Mouse (Mus musculus) ES-E14 (cell line): ENCODE measurements at regions not wholly inside any gene's neighbourhood (a gene's known extent, or its start where the extent isn't known, plus 50 kb on each side); places are given as distances from the start of the nearest gene placed in this dataset.

Experiments
- DNase-seq: peaks from one replicate; pipeline ENCODE4 v3.0.0-alpha.2; 2013; ENCODE audit warnings: low read depth, low spot score
- H3K27ac ChIP-seq: 2 replicates; pipeline ENCODE4 v1.5.1; 2012; ENCODE audit warnings: low read depth, mild to moderate bottlenecking, low read length, moderate library complexity, mixed read lengths; ENCODE audit not compliant: poor library complexity, insufficient read depth, severe bottlenecking
- H3K36me3 ChIP-seq: 2 replicates; pipeline ENCODE4 v1.6.1; 2012; ENCODE audit warnings: mild to moderate bottlenecking, low read length, moderate library complexity, mixed read lengths; ENCODE audit not compliant: control insufficient read depth, poor library complexity, insufficient read depth, severe bottlenecking
- H3K4me1 ChIP-seq, 2 experiments: fragments of 150-350 bp in 1 of 2; sonication (generic) in 1 of 2; 2 replicates each; pipeline ENCODE4 v1.6.1; 2012; ENCODE audit warnings: low read length in 2 of 2, mild to moderate bottlenecking in 1 of 2, mixed read lengths in 1 of 2; ENCODE audit not compliant: control insufficient read depth in 2 of 2, insufficient read depth in 2 of 2, poor library complexity in 1 of 2
- H3K4me3 ChIP-seq, 2 experiments: fragments of 150-350 bp in 1 of 2; sonication (generic) in 1 of 2; 2 replicates each; pipeline ENCODE4 v1.5.1; 2012; ENCODE audit warnings: low read length in 2 of 2, low read depth in 1 of 2, mild to moderate bottlenecking in 1 of 2, mixed read lengths in 1 of 2; ENCODE audit not compliant: insufficient read depth in 1 of 2, poor library complexity in 1 of 2, severe bottlenecking in 1 of 2
- H3K9ac ChIP-seq: 2 replicates; pipeline ENCODE4 v1.6.1; 2012; ENCODE audit warnings: low read depth, mild to moderate bottlenecking, low read length, mixed read lengths; ENCODE audit not compliant: poor library complexity, insufficient read depth, severe bottlenecking
- H3K9me3 ChIP-seq: fragments of 150-350 bp; sonication (generic); 2 replicates; pipeline ENCODE4 v1.6.1; 2012; ENCODE audit warnings: low read depth, mild to moderate bottlenecking, low read length; ENCODE audit not compliant: control insufficient read depth, insufficient read depth
- CHD2 ChIP-seq: IDR thresholded peaks from 2 replicates; pipeline ENCODE4 v1.6.1; 2014; ENCODE audit warnings: mild to moderate bottlenecking, low read depth, low read length, inconsistent platforms
- HCFC1 ChIP-seq: IDR thresholded peaks from 2 replicates; pipeline ENCODE4 v1.6.1; 2012; ENCODE audit warnings: low read length, inconsistent platforms, borderline replicate concordance; ENCODE audit not compliant: insufficient read depth
- MAFK ChIP-seq: IDR thresholded peaks from 2 replicates; pipeline ENCODE4 v1.6.1; 2014; ENCODE audit warnings: mild to moderate bottlenecking, low read depth, low read length, inconsistent platforms; ENCODE audit not compliant: insufficient read depth
- ZC3H11A ChIP-seq: IDR thresholded peaks from 2 replicates; pipeline ENCODE4 v1.6.1; 2012; ENCODE audit warnings: low read depth, mild to moderate bottlenecking, inconsistent platforms, low read length, borderline replicate concordance
- ZNF384 ChIP-seq: IDR thresholded peaks from 2 replicates; pipeline ENCODE4 v1.6.1; 2012; ENCODE audit warnings: low read depth, low read length, inconsistent platforms
- in situ Hi-C, 2 experiments: fragments of 600-800 bp; cut with MboI; formaldehyde crosslinking; loops; one replicate each; pipeline ENCODE4 v1.15.1; 2025; ENCODE audit warnings: low sequenced_read_pairs in 2 of 2, inconsistent platforms in 1 of 2; ENCODE audit not compliant: unreplicated experiment in 2 of 2

DNA sequence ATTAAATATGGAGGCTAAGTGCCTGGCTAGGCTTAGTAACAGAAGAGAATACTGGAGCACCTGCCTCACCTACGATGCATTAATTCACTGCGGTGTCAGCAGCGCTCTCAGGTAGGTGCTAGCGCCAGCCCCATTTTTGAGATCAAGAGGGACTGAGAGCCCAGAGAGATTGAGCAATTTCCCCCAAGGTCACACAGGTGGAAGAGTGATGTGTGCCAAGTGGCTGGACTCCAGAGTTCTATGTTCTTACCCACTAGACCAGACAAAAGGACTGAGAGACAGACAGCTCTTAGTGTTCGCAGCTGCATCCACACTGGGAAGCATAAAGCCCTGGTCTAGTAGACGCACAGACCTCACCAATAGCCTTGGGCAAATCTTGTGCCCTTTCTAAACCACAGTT lies 261.1 kb downstream of the Bcor start:
- TF ChIP-seq ZC3H11A (no peak), MAFK (no peak), HCFC1 (no peak), ZNF384 (no peak), CHD2 (no peak)
- no peak for DNase-seq
- Histone ChIP-seq H3K36me3 (no peaks in the 10 kb centered on the region), H3K9me3 (no peaks in the 10 kb centered on the region), H3K9ac (no peak overlapping the region), H3K4me3 (no peak overlapping the region), H3K4me1 (peaks cover 3 to 13% of the 10 kb centered on the region in 2 experiments; a peak in 2 of 4 replicates), H3K27ac (no peak overlapping the region)
- in situ Hi-C loops = no loop called here

GRCm38 (mm10) chrX:11899914-11900313 lies 260.2 kb downstream of the Bcor start:
- TF ChIP-seq ZC3H11A (no peak), ZNF384 (no peak), MAFK (no peak), CHD2 (no peak), HCFC1 (no peak)
- H3K9me3 ChIP-seq = no peaks in the 10 kb centered on the region
- in situ Hi-C loops = no loop called here
- no peaks in the 10 kb centered on the region for H3K36me3 ChIP-seq
- no peak for DNase-seq
- H3K4me3 ChIP-seq = no peak overlapping the region
- H3K27ac ChIP-seq = no peak overlapping the region
- H3K9ac ChIP-seq = no peak overlapping the region
- peaks cover 3 to 13% of the 10 kb centered on the region in 2 experiments; a peak in 2 of 4 replicates for H3K4me1 ChIP-seq

- Histone ChIP-seq H3K27ac (no peak overlapping the region), H3K4me3 (no peak overlapping the region), H3K9me3 (no peaks in the 10 kb centered on the region), H3K4me1 (peaks cover 3 to 13% of the 10 kb centered on the region in 2 experiments; a peak in 2 of 4 replicates), H3K9ac (no peak overlapping the region), H3K36me3 (no peaks in the 10 kb centered on the region)
- TF ChIP-seq ZC3H11A (no peak), MAFK (no peak), ZNF384 (no peak), HCFC1 (no peak), CHD2 (no peak)
- DNase-seq = no peak
- in situ Hi-C loops = no loop called here
Measured at GRCm38 (mm10) chrX:11901791-11902190, 258.4 kb downstream of the Bcor start.

- Histone ChIP-seq H3K9me3 (no peaks in the 10 kb centered on the region), H3K4me1 (peaks cover 3 to 13% of the 10 kb centered on the region in 2 experiments; a peak in 2 of 4 replicates), H3K9ac (no peak overlapping the region), H3K27ac (no peak overlapping the region), H3K4me3 (no peak overlapping the region), H3K36me3 (no peaks in the 10 kb centered on the region)
- TF ChIP-seq ZC3H11A = no peak
- TF ChIP-seq HCFC1 = no peak
- in situ Hi-C loops = no loop called here
- DNase-seq = no peak
Measured at GRCm38 (mm10) chrX:11903116-11903700, 256.9 kb downstream of the Bcor start.

DNA sequence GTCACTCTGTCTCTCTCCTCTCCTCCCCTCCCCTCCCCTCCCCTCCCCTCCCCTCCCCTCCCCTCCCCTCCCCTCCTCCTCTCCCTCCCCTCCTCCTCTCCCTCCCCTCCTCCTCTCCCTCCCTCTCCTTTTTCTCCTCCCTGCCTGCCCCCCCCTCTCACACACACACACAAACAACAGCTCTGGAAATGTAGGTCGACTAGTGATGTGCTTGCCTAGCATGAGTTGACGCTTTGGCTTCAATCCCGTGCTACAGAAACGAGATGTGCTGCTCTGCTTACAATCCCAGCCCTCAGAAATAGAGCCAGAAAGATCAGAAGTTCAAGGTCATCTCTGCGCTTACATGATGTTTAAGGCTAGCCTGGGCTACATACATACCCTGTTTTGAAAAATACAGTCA lies 254.9 kb downstream of the Bcor start:
- in situ Hi-C loops = no loop called here
- no peak for DNase-seq
- Histone ChIP-seq H3K4me3 (no peak overlapping the region), H3K27ac (no peak overlapping the region), H3K4me1 (peaks cover 0 to under 1% of the 10 kb centered on the region in 2 experiments; a peak in 1 of 4 replicates), H3K9me3 (no peaks in the 10 kb centered on the region), H3K9ac (no peak overlapping the region), H3K36me3 (no peaks in the 10 kb centered on the region)
- no peak for TF ChIP-seq HCFC1
- no peak for TF ChIP-seq ZNF384
- no peak for TF ChIP-seq MAFK
- no peak for TF ChIP-seq ZC3H11A
- no peak for TF ChIP-seq CHD2
